Mouse (Mus musculus) heart, postnatal 0 days (tissue): ENCODE measurements at regions not wholly inside any gene's neighbourhood (a gene's known extent, or its start where the extent isn't known, plus 50 kb on each side); places are given as distances from the start of the nearest gene placed in this dataset.

Experiments
- CTCF ChIP-seq: IDR thresholded peaks from 2 replicates; pipeline ENCODE4 v1.5.1; 2016; ENCODE audit warnings: antibody characterized with exemption, control low read depth, low read depth
- EP300 ChIP-seq: IDR thresholded peaks from 2 replicates; pipeline ENCODE4 v1.6.1; 2016; ENCODE audit warnings: antibody characterized with exemption, low read depth

DNA sequence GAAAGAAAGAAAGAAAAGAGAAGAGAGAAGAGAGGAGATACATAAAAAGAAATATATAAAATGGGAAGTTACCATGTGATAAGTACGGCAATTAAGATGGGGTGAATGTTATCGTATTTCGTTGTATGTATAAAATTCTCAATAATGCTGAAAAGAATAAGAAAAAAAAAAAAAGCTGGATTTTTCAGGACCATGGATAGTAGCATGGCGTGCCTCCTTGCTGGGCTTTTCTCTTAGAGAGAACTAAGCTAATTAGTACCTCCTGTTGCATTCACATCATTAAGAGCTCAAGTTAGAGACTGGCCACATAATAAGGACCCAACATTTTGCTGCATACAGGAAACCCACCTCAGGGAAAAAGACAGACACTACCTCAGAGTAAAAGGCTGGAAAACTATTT, 405.7 kb downstream of the Gm16223 start:
- TF ChIP-seq EP300 = no peak
- no peak for TF ChIP-seq CTCF
